Mouse (Mus musculus): ENCODE measurements around the gene Ncoa5. TPM values are rescaled to one million over a fixed set of nuclear protein-coding genes. Genes with fewer than 3 reads are reported as not detected.

The Ncoa5 gene
- polyA plus RNA-seq, 1 experiment from 2014 or later, result 17.3 TPM

GRCm38 (mm10) chr2:165064489-165064888, 29.8 kb upstream of the Ncoa5 start:
- H3K9me3 ChIP-seq (ENCODE audit: control insufficient read depth, low read length), result no peaks in the 10 kb centered on the region
- no peaks in the 10 kb centered on the region for H3K36me3 ChIP-seq (ENCODE audit: control insufficient read depth, insufficient read depth, low read length)
- TF ChIP-seq CTCF (IDR thresholded peaks at IDR 0.05; ENCODE audit: low read depth) (no peak), EP300 (optimal IDR thresholded peaks at IDR 0.05) (no peak)
- 40% methylated on average over 7 of the region's 7 CpGs for WGBS
- no peak overlapping the region for H3K9ac ChIP-seq (ENCODE audit: low read length)
- H3K27me3 ChIP-seq (ENCODE audit: control insufficient read depth, insufficient read depth, low read length), result no peaks in the 10 kb centered on the region
- ATAC-seq (ENCODE audit: low FRiP score, low TSS enrichment) (no peak), DNase-seq (ENCODE audit: low spot score) (no peak)
- no peak overlapping the region for H3K27ac ChIP-seq (replicated peaks)
- H3K4me3 ChIP-seq (ENCODE audit: low read depth, low read length), result no peak overlapping the region
- H3K4me1 ChIP-seq (replicated peaks; ENCODE audit: control insufficient read depth, insufficient read depth), result no peaks in the 10 kb centered on the region
- H3K4me2 ChIP-seq (replicated peaks; ENCODE audit: low read depth), result no peak overlapping the region

GRCm38 (mm10) chr2:165061638-165062433, 27.2 kb upstream of the Ncoa5 start:
- H3K27ac ChIP-seq (replicated peaks), result no peak overlapping the region
- H3K9ac ChIP-seq (ENCODE audit: low read length), result no peak overlapping the region
- WGBS, result 49% methylated on average over 16 of the region's 16 CpGs
- H3K4me2 ChIP-seq (replicated peaks; ENCODE audit: low read depth), result no peak overlapping the region
- ATAC-seq (ENCODE audit: low FRiP score, low TSS enrichment), result no peak
- H3K36me3 ChIP-seq (ENCODE audit: control insufficient read depth, insufficient read depth, low read length), result no peaks in the 10 kb centered on the region
- no peaks in the 10 kb centered on the region for H3K4me1 ChIP-seq (replicated peaks; ENCODE audit: control insufficient read depth, insufficient read depth)
- H3K4me3 ChIP-seq (ENCODE audit: low read depth, low read length), result no peak overlapping the region
- H3K9me3 ChIP-seq (ENCODE audit: control insufficient read depth, low read length), result no peaks in the 10 kb centered on the region
- no peaks in the 10 kb centered on the region for H3K27me3 ChIP-seq (ENCODE audit: control insufficient read depth, insufficient read depth, low read length)
- TF ChIP-seq CTCF (IDR thresholded peaks at IDR 0.05; ENCODE audit: low read depth), result no peak
- TF ChIP-seq EP300 (optimal IDR thresholded peaks at IDR 0.05), result no peak
- DNase-seq (ENCODE audit: low spot score), result no peak

- WGBS, result 91% methylated on average over 4 of the region's 4 CpGs
- H3K9me3 ChIP-seq (ENCODE audit: control insufficient read depth, low read length), result no peaks in the 10 kb centered on the region
- no peaks in the 10 kb centered on the region for H3K36me3 ChIP-seq (ENCODE audit: control insufficient read depth, insufficient read depth, low read length)
- no peaks in the 10 kb centered on the region for H3K27me3 ChIP-seq (ENCODE audit: control insufficient read depth, insufficient read depth, low read length)
- H3K4me2 ChIP-seq (replicated peaks; ENCODE audit: low read depth), result no peak overlapping the region
- H3K4me3 ChIP-seq (ENCODE audit: low read depth, low read length), result no peak overlapping the region
- no peak for TF ChIP-seq CTCF (IDR thresholded peaks at IDR 0.05; ENCODE audit: low read depth)
- no peak for TF ChIP-seq EP300 (optimal IDR thresholded peaks at IDR 0.05)
- no peak overlapping the region for H3K27ac ChIP-seq (replicated peaks)
- DNase-seq (ENCODE audit: low spot score) (no peak), ATAC-seq (ENCODE audit: low FRiP score, low TSS enrichment) (no peak)
- H3K9ac ChIP-seq (ENCODE audit: low read length), result no peak overlapping the region
- 0 out of 2 replicates have a peak, but pooled peaks cover 3% of the 10 kb centered on the region for H3K4me1 ChIP-seq (replicated peaks; ENCODE audit: control insufficient read depth, insufficient read depth)
These were observed 25.3 kb upstream of the Ncoa5 start for GRCm38 (mm10) chr2:165059961-165060360.

GRCm38 (mm10) chr2:165056377-165057085, 21.9 kb upstream of the Ncoa5 start:
- H3K36me3 ChIP-seq (ENCODE audit: control insufficient read depth, insufficient read depth, low read length), result no peaks in the 10 kb centered on the region
- H3K4me3 ChIP-seq (ENCODE audit: low read depth, low read length), result peak overlapping the region; percentile 33; the same call in 1 of the 2 replicates
- H3K27me3 ChIP-seq (ENCODE audit: control insufficient read depth, insufficient read depth, low read length), result no peaks in the 10 kb centered on the region
- H3K4me1 ChIP-seq (replicated peaks; ENCODE audit: control insufficient read depth, insufficient read depth), result 0 out of 2 replicates have a peak, but pooled peaks cover 3% of the 10 kb centered on the region
- no peak for DNase-seq (ENCODE audit: low spot score)
- ATAC-seq (ENCODE audit: low FRiP score, low TSS enrichment), result no peak
- 66% methylated on average over 14 of the region's 14 CpGs for WGBS
- no peaks in the 10 kb centered on the region for H3K9me3 ChIP-seq (ENCODE audit: control insufficient read depth, low read length)
- TF ChIP-seq EP300 (optimal IDR thresholded peaks at IDR 0.05), result no peak
- TF ChIP-seq CTCF (IDR thresholded peaks at IDR 0.05; ENCODE audit: low read depth), result no peak
- H3K4me2 ChIP-seq (replicated peaks; ENCODE audit: low read depth), result peak overlapping the region; percentile 48
- H3K27ac ChIP-seq (replicated peaks), result no peak overlapping the region
- no peak overlapping the region for H3K9ac ChIP-seq (ENCODE audit: low read length)

- Histone ChIP-seq H3K27me3 (ENCODE audit: control insufficient read depth, insufficient read depth, low read length) (no peaks in the 10 kb centered on the region), H3K9ac (ENCODE audit: low read length) (peak overlapping the region; percentile 14), H3K9me3 (ENCODE audit: control insufficient read depth, low read length) (no peaks in the 10 kb centered on the region), H3K36me3 (ENCODE audit: control insufficient read depth, insufficient read depth, low read length) (no peaks in the 10 kb centered on the region), H3K4me1 (replicated peaks; ENCODE audit: control insufficient read depth, insufficient read depth) (0 out of 2 replicates have a peak, but pooled peaks cover 3% of the 10 kb centered on the region), H3K4me2 (replicated peaks; ENCODE audit: low read depth) (peak overlapping the region; percentile 48), H3K27ac (replicated peaks) (no peak overlapping the region), H3K4me3 (ENCODE audit: low read depth, low read length) (peak overlapping the region; percentile 33)
- DNase-seq (ENCODE audit: low spot score), result no peak
- no peak for TF ChIP-seq CTCF (IDR thresholded peaks at IDR 0.05; ENCODE audit: low read depth)
- TF ChIP-seq EP300 (optimal IDR thresholded peaks at IDR 0.05), result no peak
- ATAC-seq (ENCODE audit: low FRiP score, low TSS enrichment), result no peak
- WGBS, result 8% methylated on average over 7 of the region's 7 CpGs
These were observed 21.2 kb upstream of the Ncoa5 start for GRCm38 (mm10) chr2:165055905-165056304.

Data from stomach, postnatal 0 days (tissue).